Mouse (Mus musculus): ENCODE results near the gene Psme1.

The Psme1 gene

GRCm38 (mm10) chr14:55570588-55570987 is 7.3 kb upstream of the Psme1 start:
- no peak for DNase-seq (ENCODE audit: low read depth, low spot score)

- no peak for DNase-seq (ENCODE audit: low read depth, low spot score)
Observed at GRCm38 (mm10) chr14:55571760-55572159, 6.2 kb upstream of the Psme1 start.

GRCm38 (mm10) chr14:55575302-55575701 is 2.6 kb upstream of the Psme1 start, which contains the start of gene Fitm1:
Gene Fitm1 (plus strand): TSS chr14:55575617.
- DNase-seq (ENCODE audit: low read depth, low spot score), result no peak

GRCm38 (mm10) chr14:55575711-55576110 is 2.2 kb upstream of the Psme1 start:
- no peak for DNase-seq (ENCODE audit: low read depth, low spot score)

- DNase-seq (ENCODE audit: low read depth, low spot score), result no peak
Observed at GRCm38 (mm10) chr14:55576376-55576775, 1.5 kb upstream of the Psme1 start.

GRCm38 (mm10) chr14:55578668-55579269 is 846 bp downstream of the Psme1 start:
- no peak for DNase-seq (ENCODE audit: low read depth, low spot score)

- DNase-seq (ENCODE audit: low read depth, low spot score), result no peak
Observed at GRCm38 (mm10) chr14:55579511-55580496, 1.9 kb downstream of the Psme1 start.

GRCm38 (mm10) chr14:55580731-55581130 is 2.8 kb downstream of the Psme1 start:
- DNase-seq (ENCODE audit: low read depth, low spot score), result no peak

GRCm38 (mm10) chr14:55581981-55582681 is 4.2 kb downstream of the Psme1 start:
- no peak for DNase-seq (ENCODE audit: low read depth, low spot score)

- no peak for DNase-seq (ENCODE audit: low read depth, low spot score)
Observed at GRCm38 (mm10) chr14:55584303-55584701, 6.4 kb downstream of the Psme1 start.

- peak; percentile 65 for DNase-seq (ENCODE audit: low read depth, low spot score)
Observed at GRCm38 (mm10) chr14:55584702-55585565, 7.0 kb downstream of the Psme1 start, which contains the start of gene Emc9. Gene Emc9 (minus strand): TSS chr14:55585302.

- DNase-seq (ENCODE audit: low read depth, low spot score), result no peak
Observed at GRCm38 (mm10) chr14:55585566-55585960, 7.6 kb downstream of the Psme1 start.

- DNase-seq (ENCODE audit: low read depth, low spot score), result no peak
Observed at GRCm38 (mm10) chr14:55586149-55586548, 8.2 kb downstream of the Psme1 start.

GRCm38 (mm10) chr14:55589271-55589670 is 11.3 kb downstream of the Psme1 start:
- no peak for DNase-seq (ENCODE audit: low read depth, low spot score)

GRCm38 (mm10) chr14:55589771-55590448 is 12.0 kb downstream of the Psme1 start:
- no peak for DNase-seq (ENCODE audit: low read depth, low spot score)

- DNase-seq (ENCODE audit: low read depth, low spot score), result peak; percentile 97
Observed at GRCm38 (mm10) chr14:55590748-55591330, 12.9 kb downstream of the Psme1 start, which contains the start of gene Psme2. Gene Psme2 (minus strand): TSS chr14:55591113.

- DNase-seq (ENCODE audit: low read depth, low spot score), result peak; percentile 97
Observed at GRCm38 (mm10) chr14:55591331-55591891, 13.5 kb downstream of the Psme1 start, which contains the start of gene Rnf31. Gene Rnf31 (plus strand): TSS chr14:55591708.

- no peak for DNase-seq (ENCODE audit: low read depth, low spot score)
Observed at GRCm38 (mm10) chr14:55592226-55592625, 14.3 kb downstream of the Psme1 start.

- no peak for DNase-seq (ENCODE audit: low read depth, low spot score)
Observed at GRCm38 (mm10) chr14:55596036-55596690, 18.2 kb downstream of the Psme1 start.
